Mouse (Mus musculus): ENCODE data around the gene Akap1. TPM values are rescaled to one million over a fixed set of nuclear protein-coding genes. Genes with fewer than 3 reads are reported as not detected.

Gene Akap1
- polyA plus RNA-seq, 1 experiment = 25.4 TPM

DNA sequence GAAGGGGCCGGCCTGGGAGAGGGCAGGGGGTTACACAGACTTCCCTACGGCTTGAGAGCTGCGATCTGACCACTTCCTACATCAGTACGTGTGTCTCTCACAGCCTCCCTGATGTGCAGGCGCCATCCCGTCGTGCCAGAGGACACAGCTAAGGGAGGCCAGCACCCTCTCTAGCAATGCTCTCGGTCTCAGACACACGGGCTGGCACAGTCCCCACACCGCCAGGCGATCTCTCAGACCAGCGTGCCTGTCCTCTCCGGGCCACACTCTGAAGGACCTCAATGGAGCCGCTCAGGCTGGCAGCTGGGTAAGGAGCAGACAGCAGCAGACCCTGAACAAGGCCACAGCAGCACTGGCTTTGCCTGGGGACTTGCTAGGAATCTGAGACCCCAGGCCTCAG lies 30.3 kb downstream of the Akap1 start:
- Histone ChIP-seq H3K36me3 (ENCODE audit: control insufficient read depth, insufficient read depth) (peaks cover 5% of the 10 kb centered on the region), H3K4me3 (no peak overlapping the region), H3ac (ENCODE audit: control insufficient read depth, insufficient read length) (no peak overlapping the region), H3K79me2 (ENCODE audit: control insufficient read depth, insufficient read depth) (no peaks in the 10 kb centered on the region), H3K4me2 (ENCODE audit: low read depth) (no peak overlapping the region), H3K27me3 (ENCODE audit: control insufficient read depth, insufficient read depth, insufficient read length) (no peaks in the 10 kb centered on the region)
- TF ChIP-seq MYOG (IDR thresholded peaks at IDR 0.05; ENCODE audit: control insufficient read depth in 1 of 3, insufficient read depth in 1 of 3, insufficient read length in 2 of 3, low read depth in 2 of 3) (no peak), REST (IDR thresholded peaks at IDR 0.05; ENCODE audit: insufficient read depth, insufficient read length) (no peak), TCF3 (IDR thresholded peaks at IDR 0.05; ENCODE audit: insufficient read length, low read depth) (no peak), POLR2A (IDR thresholded peaks at IDR 0.05; ENCODE audit: insufficient read length, low read depth) (no peak), TCF12 (IDR thresholded peaks at IDR 0.05; ENCODE audit: insufficient read depth, poor library complexity, severe bottlenecking) (no peak), USF1 (IDR thresholded peaks at IDR 0.05; ENCODE audit: low read depth) (no peak), POLR2AphosphoS2 (IDR thresholded peaks at IDR 0.05; ENCODE audit: insufficient read length, low read depth) (no peak), SRF (IDR thresholded peaks at IDR 0.05; ENCODE audit: control insufficient read depth, insufficient read length, low read depth) (no peak)

- H3K36me3 ChIP-seq (ENCODE audit: control insufficient read depth, insufficient read depth) = peaks cover 5% of the 10 kb centered on the region
- no peak overlapping the region for H3ac ChIP-seq (ENCODE audit: control insufficient read depth, insufficient read length)
- no peak for TF ChIP-seq MYOG (IDR thresholded peaks at IDR 0.05; ENCODE audit: control insufficient read depth in 1 of 3, insufficient read depth in 1 of 3, insufficient read length in 2 of 3, low read depth in 2 of 3)
- TF ChIP-seq USF1 (IDR thresholded peaks at IDR 0.05; ENCODE audit: low read depth) = no peak
- TF ChIP-seq TCF12 (IDR thresholded peaks at IDR 0.05; ENCODE audit: insufficient read depth, poor library complexity, severe bottlenecking) = no peak
- TF ChIP-seq MAX (IDR thresholded peaks at IDR 0.05; ENCODE audit: low read depth) = no peak
- no peak for TF ChIP-seq TCF3 (IDR thresholded peaks at IDR 0.05; ENCODE audit: insufficient read length, low read depth)
- no peaks in the 10 kb centered on the region for H3K79me2 ChIP-seq (ENCODE audit: control insufficient read depth, insufficient read depth)
- H3K4me2 ChIP-seq (ENCODE audit: low read depth) = no peak overlapping the region
- H3K27me3 ChIP-seq (ENCODE audit: control insufficient read depth, insufficient read depth, insufficient read length) = no peaks in the 10 kb centered on the region
- H3K4me3 ChIP-seq = no peak overlapping the region
Measured at GRCm38 (mm10) chr11:88833099-88833498, 31.3 kb downstream of the Akap1 start.

DNA sequence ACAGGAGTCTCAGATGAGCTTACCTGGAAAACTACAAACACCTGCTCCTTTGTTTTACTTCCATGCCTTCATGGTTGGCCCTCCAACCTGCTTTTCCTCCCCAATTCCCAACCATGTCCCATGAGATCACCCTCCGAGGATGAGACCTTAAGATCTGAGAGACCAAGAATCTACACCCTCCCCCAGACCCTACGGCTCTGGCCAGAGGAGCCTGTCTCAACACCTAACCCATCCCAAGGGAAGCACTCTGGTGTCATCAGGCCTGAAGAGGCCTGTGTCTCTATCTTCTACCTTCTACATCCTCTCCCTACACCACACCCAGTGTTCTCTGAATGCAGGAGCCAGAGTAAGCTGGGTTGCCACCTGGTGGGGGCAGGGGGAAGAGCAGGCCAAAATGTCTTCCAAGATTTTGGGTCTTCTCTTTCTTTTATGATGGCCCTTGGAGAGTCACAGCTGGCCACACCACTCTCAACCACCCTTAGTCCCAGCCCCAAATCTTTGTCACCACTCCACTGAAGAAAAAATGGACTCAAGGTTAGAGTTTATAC lies 34.1 kb downstream of the Akap1 start:
- H3K4me3 ChIP-seq = no peak overlapping the region
- H3K79me2 ChIP-seq (ENCODE audit: control insufficient read depth, insufficient read depth) = no peaks in the 10 kb centered on the region
- no peak overlapping the region for H3ac ChIP-seq (ENCODE audit: control insufficient read depth, insufficient read length)
- TF ChIP-seq POLR2A (IDR thresholded peaks at IDR 0.05; ENCODE audit: insufficient read length, low read depth) (no peak), MYOD1 (IDR thresholded peaks at IDR 0.05; ENCODE audit: control insufficient read depth in 1 of 3, insufficient read length in 2 of 3, low read depth in 2 of 3) (no peak), TCF3 (IDR thresholded peaks at IDR 0.05; ENCODE audit: insufficient read length, low read depth) (no peak), MAX (IDR thresholded peaks at IDR 0.05; ENCODE audit: low read depth) (no peak), MYOG (IDR thresholded peaks at IDR 0.05; ENCODE audit: control insufficient read depth in 1 of 3, insufficient read depth in 1 of 3, insufficient read length in 2 of 3, low read depth in 2 of 3) (no peak), SRF (IDR thresholded peaks at IDR 0.05; ENCODE audit: control insufficient read depth, insufficient read length, low read depth) (no peak), E2F4 (IDR thresholded peaks at IDR 0.05; ENCODE audit: insufficient read depth) (no peak), CEBPB (IDR thresholded peaks at IDR 0.05; ENCODE audit: insufficient read depth, poor library complexity, severe bottlenecking) (no peak), TCF12 (IDR thresholded peaks at IDR 0.05; ENCODE audit: insufficient read depth, poor library complexity, severe bottlenecking) (no peak), USF1 (IDR thresholded peaks at IDR 0.05; ENCODE audit: low read depth) (no peak), POLR2AphosphoS2 (IDR thresholded peaks at IDR 0.05; ENCODE audit: insufficient read length, low read depth) (no peak), REST (IDR thresholded peaks at IDR 0.05; ENCODE audit: insufficient read depth, insufficient read length) (no peak)
- H3K27me3 ChIP-seq (ENCODE audit: control insufficient read depth, insufficient read depth, insufficient read length) = no peaks in the 10 kb centered on the region
- H3K4me2 ChIP-seq (ENCODE audit: low read depth) = no peak overlapping the region
- H3K36me3 ChIP-seq (ENCODE audit: control insufficient read depth, insufficient read depth) = no peaks in the 10 kb centered on the region

- Histone ChIP-seq H3K79me2 (ENCODE audit: control insufficient read depth, insufficient read depth) (no peaks in the 10 kb centered on the region), H3ac (ENCODE audit: control insufficient read depth, insufficient read length) (no peak overlapping the region), H3K4me3 (no peak overlapping the region), H3K36me3 (ENCODE audit: control insufficient read depth, insufficient read depth) (no peaks in the 10 kb centered on the region), H3K4me2 (ENCODE audit: low read depth) (no peak overlapping the region), H3K27me3 (ENCODE audit: control insufficient read depth, insufficient read depth, insufficient read length) (no peaks in the 10 kb centered on the region)
- TF ChIP-seq REST (IDR thresholded peaks at IDR 0.05; ENCODE audit: insufficient read depth, insufficient read length) = no peak
- TF ChIP-seq POLR2A (IDR thresholded peaks at IDR 0.05; ENCODE audit: insufficient read length, low read depth) = no peak
- no peak for TF ChIP-seq CEBPB (IDR thresholded peaks at IDR 0.05; ENCODE audit: insufficient read depth, poor library complexity, severe bottlenecking)
- no peak for TF ChIP-seq POLR2AphosphoS2 (IDR thresholded peaks at IDR 0.05; ENCODE audit: insufficient read length, low read depth)
- TF ChIP-seq MYOG (IDR thresholded peaks at IDR 0.05; ENCODE audit: control insufficient read depth in 1 of 3, insufficient read depth in 1 of 3, insufficient read length in 2 of 3, low read depth in 2 of 3) = no peak
- TF ChIP-seq MAX (IDR thresholded peaks at IDR 0.05; ENCODE audit: low read depth) = no peak
- TF ChIP-seq TCF12 (IDR thresholded peaks at IDR 0.05; ENCODE audit: insufficient read depth, poor library complexity, severe bottlenecking) = no peak
- no peak for TF ChIP-seq E2F4 (IDR thresholded peaks at IDR 0.05; ENCODE audit: insufficient read depth)
- no peak for TF ChIP-seq SRF (IDR thresholded peaks at IDR 0.05; ENCODE audit: control insufficient read depth, insufficient read length, low read depth)
- TF ChIP-seq USF1 (IDR thresholded peaks at IDR 0.05; ENCODE audit: low read depth) = no peak
- TF ChIP-seq MYOD1 (IDR thresholded peaks at IDR 0.05; ENCODE audit: control insufficient read depth in 1 of 3, insufficient read length in 2 of 3, low read depth in 2 of 3) = no peak
- TF ChIP-seq TCF3 (IDR thresholded peaks at IDR 0.05; ENCODE audit: insufficient read length, low read depth) = no peak
Measured at GRCm38 (mm10) chr11:88828528-88828927, 35.9 kb downstream of the Akap1 start.

DNA sequence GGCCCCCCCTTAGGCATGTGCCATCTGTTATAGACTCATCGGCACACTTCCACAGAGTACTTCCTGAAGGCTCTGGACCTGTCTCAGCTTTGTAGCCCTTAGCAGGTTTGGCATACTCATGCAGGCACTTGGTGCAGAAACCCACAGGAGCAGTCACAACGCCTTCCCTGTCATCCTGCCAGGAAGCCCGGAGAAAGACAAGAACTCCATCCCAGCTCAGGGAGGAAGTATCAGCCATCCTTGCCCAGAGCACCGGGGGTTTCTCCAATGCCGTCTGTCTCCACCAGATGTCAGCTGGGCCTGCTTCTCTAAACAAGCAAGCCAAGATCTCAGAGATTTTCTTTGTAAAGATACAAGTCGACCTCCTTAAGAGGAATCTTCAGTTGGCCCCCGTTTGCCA lies 38.5 kb downstream of the Akap1 start:
- Histone ChIP-seq H3ac (ENCODE audit: control insufficient read depth, insufficient read length) (no peak overlapping the region), H3K27me3 (ENCODE audit: control insufficient read depth, insufficient read depth, insufficient read length) (no peaks in the 10 kb centered on the region), H3K4me3 (no peak overlapping the region), H3K4me2 (ENCODE audit: low read depth) (no peak overlapping the region), H3K36me3 (ENCODE audit: control insufficient read depth, insufficient read depth) (no peaks in the 10 kb centered on the region), H3K79me2 (ENCODE audit: control insufficient read depth, insufficient read depth) (no peaks in the 10 kb centered on the region)
- TF ChIP-seq MYOG (IDR thresholded peaks at IDR 0.05; ENCODE audit: control insufficient read depth in 1 of 3, insufficient read depth in 1 of 3, insufficient read length in 2 of 3, low read depth in 2 of 3) (no peak), USF1 (IDR thresholded peaks at IDR 0.05; ENCODE audit: low read depth) (no peak), REST (IDR thresholded peaks at IDR 0.05; ENCODE audit: insufficient read depth, insufficient read length) (no peak), SRF (IDR thresholded peaks at IDR 0.05; ENCODE audit: control insufficient read depth, insufficient read length, low read depth) (no peak), POLR2AphosphoS2 (IDR thresholded peaks at IDR 0.05; ENCODE audit: insufficient read length, low read depth) (no peak), TCF3 (IDR thresholded peaks at IDR 0.05; ENCODE audit: insufficient read length, low read depth) (no peak), POLR2A (IDR thresholded peaks at IDR 0.05; ENCODE audit: insufficient read length, low read depth) (no peak), TCF12 (IDR thresholded peaks at IDR 0.05; ENCODE audit: insufficient read depth, poor library complexity, severe bottlenecking) (no peak), CEBPB (IDR thresholded peaks at IDR 0.05; ENCODE audit: insufficient read depth, poor library complexity, severe bottlenecking) (no peak), MAX (IDR thresholded peaks at IDR 0.05; ENCODE audit: low read depth) (no peak), E2F4 (IDR thresholded peaks at IDR 0.05; ENCODE audit: insufficient read depth) (no peak), MYOD1 (IDR thresholded peaks at IDR 0.05; ENCODE audit: control insufficient read depth in 1 of 3, insufficient read length in 2 of 3, low read depth in 2 of 3) (no peak)

All from myocyte (in vitro differentiated cells).